Mouse (Mus musculus) fibroblast of lung, adult 2 months (primary cell): ENCODE measurements around the gene Sec31b.
A peak's percentile ranks its signal among the peaks of the same experiment; 100 is the strongest.

Source experiments
- DNase-seq: peaks from one replicate; pipeline ENCODE4 v3.0.0-alpha.2; 2011; ENCODE audit warnings: low read depth

The Sec31b gene

DNA sequence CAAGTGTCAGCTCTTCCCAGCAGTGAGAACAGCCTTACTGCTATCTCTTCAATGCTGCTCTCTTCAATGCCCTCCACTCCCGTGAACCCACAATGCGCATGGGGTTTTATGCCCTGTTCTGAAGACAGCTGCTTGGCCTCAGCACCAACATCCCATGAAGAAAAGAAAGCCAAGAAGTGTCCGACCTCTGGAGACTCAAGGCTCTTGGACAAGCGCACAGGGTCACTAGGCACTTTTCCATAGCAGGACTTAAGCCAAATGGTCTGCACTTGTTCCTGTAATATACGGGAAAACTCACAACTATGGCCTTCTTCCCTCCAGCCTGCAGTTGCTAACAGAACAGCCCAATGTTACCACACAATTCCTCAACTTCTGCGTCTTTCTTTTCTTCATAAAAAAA, 70.4 kb downstream of the Sec31b start:
- no peak for DNase-seq

- peak; percentile 31 for DNase-seq
Measured at GRCm38 (mm10) chr19:44474158-44474557, 71.5 kb downstream of the Sec31b start.
